Mouse (Mus musculus): ENCODE measurements around the gene Elp5.
"Not testable (repeated sequence)": the region's sequence is repeated elsewhere in the genome, so short reads cannot be mapped to it uniquely, and the experiment has no call there.

Elp5 gene

DNA sequence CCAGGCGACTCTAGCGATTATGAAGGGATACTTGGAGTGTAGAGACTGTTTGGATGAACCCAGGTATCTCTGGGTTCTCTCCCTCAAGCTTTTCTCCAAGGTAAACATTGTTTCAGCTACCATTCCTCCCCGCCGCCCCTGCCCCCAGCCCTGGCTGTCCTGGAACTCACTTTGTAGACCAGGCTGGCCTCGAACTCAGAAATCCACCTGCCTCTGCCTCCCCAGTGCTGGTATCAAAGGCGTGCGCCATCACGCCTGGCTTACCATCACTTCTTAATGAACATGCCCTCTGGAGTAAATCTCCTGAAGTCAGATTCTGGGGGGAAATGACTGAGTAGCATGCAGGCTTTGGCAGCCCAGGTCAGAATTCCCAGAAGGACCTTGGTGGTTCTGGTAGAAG is at the start of gene Elp5:
Gene Elp5 (minus strand): TSS at position 293 of the 400 bp plus-strand sequence.
- no peak for DNase-seq (ENCODE audit: low read depth, low spot score)

DNA sequence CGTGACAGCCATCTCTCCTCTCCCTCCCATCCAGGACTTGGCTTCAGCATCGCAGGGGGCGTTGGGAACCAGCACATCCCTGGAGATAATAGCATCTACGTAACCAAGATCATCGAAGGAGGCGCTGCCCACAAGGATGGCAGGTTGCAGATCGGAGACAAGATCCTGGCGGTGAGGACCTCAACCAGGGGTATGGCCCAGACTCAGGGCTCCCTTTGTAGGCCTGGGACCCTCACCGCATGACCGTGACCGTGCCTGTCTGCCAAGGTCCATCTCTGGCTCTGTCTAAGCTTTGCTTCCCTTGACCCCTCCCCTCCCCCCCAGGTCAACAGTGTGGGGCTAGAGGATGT is 49.0 kb upstream of the Elp5 start:
- DNase-seq (ENCODE audit: low read depth, low spot score), result no peak

DNA sequence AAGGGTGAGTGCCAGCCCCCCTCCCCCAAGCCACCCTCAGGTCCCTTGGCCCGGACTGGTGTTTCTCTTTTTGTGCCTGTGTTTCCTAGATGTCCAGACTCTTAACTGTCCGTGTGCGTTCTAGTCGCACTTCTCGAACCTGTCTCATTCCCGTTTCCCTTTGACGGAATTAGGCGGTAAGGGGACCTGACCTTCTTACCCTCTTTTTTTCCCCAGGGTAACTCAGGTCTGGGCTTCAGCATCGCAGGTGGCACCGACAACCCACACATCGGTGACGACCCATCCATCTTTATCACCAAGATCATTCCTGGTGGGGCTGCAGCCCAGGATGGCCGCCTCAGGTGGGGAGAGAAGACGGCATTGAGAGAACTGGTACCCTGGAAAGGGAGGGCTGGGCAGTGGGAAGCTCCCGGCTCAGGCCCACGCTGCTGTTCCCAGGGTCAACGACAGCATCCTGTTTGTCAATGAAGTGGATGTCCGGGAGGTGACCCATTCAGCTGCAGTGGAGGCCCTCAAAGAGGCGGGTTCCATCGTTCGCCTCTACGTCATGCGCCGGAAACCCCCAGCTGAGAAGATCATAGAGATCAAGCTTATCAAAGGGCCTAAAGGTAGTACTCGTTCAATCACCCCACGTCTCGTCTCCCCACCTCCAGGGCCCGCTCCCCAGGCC is 48.5 kb upstream of the Elp5 start:
- DNase-seq (ENCODE audit: low read depth, low spot score), result no peak

DNA sequence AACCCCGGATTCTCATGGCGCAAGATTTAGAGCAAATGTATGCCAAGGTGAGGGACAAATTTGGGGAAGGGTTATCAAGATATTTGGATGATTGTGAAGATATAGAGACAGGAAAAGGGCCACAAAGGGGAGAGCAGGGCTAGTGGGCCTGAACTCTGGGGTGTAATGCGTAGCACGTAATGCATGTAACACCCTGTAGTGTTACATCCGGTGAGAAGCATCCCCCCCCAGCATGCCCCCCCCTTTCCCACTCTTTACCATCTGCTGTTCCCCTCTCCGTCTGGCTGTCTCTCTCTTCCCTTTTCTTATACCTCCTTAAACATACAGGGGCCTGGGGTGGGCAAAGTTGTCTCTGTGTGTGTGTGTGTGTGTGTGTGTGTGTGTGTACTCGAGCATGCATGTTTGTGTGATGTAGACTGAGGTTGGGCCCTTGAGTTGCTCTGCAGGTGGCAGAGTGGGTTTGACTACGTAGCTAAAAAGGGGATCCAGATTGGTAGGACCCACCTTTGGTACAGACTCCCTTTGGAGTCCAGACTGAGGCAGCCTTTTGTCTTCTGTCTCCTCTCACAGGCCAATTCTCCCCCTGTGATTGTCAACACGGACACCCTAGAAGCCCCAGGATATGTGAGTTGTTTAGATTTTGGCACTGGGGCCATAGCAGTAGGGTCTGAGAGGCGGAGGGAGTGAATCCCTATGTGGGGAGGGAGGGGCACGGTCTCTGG is 47.7 kb upstream of the Elp5 start:
- no peak for DNase-seq (ENCODE audit: low read depth, low spot score)

DNA sequence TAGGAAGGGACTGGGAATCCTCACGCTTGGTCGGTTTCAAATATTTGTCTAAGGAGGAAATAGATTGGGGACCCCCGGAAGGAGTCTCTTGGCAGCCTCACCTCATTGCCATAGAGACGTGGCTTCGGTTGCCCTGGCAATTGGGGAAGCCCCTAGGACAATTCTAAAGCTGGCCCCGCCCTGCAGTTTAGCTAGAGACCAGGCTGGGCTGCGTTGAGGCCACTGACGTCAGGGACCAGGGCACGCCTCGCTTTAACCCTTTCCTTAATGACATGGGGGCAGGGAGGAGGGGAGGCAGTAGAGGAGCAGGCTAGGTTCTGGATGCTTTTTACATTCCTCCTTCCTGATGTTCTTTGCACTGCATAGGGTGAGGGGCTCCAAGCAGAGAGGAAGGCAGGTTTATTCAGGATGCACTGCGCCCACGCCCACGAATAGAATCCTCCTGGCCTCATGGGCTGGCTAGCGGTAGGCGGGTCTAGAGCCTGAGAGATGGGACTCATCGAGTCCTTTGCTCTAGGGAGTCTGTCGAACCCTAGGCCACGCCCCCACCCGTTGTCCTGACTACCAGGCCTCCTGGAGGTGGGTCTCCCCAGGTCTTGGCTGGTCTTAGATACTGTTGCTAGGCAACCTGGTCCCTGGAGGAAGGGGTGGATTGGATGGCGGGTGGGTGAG is 46.9 kb upstream of the Elp5 start:
- DNase-seq (ENCODE audit: low read depth, low spot score), result no peak

DNA sequence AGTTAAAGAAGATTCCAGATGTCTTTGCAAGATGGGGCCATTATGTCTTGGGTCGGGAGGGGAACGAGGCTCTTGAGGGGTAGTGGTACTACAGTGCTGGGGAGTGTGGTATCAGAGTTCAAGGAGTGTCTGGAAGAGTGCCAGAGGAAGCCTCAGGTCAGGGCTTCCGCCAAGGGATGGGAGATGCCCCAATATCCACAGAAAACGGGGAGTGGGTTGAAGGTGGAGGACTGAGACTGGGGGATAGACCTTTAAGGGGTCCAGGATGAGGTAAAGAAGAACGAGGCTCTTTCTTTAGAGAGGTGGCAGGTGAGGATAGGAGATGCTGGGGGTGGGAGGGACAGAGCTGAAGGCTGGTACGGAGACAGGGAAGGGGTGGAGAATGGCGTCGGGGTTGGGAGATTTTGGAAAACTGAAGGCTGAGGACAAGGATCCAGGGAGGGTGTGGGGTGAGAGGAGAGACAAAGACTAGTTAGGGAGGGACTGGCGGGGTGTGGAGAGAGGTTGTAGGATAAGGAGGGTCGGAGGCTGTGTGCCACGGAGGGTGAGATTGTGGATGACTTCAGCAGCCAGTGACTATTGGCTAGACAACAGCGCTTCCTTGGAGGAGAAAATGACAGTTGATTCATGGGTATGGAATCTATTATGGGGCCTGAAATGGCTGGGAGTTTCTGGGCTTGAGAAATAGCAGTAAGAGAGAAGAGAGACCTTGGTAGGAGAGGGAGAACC is 46.2 kb upstream of the Elp5 start:
- DNase-seq (ENCODE audit: low read depth, low spot score), result no peak

DNA sequence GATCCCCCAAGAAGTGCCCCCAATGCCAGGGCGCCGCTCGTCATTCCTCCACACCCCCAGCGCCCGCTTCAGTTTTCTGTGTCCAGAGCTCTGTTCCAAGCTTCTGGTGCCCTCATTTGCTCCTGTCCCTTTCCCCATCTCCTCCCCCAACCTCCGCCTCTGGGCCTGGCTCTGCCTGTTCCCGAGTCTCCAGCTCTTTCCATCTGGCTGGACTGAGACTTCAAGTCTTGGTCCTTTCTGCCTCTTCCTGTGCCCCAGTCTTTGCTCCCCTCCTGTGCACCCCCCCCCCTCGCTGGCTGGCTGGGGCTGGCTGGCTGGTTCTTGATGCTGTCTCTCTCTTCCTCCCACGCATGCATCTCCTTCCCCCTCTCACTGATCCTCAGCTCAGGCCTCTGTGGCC is 45.1 kb upstream of the Elp5 start:
- no peak for DNase-seq (ENCODE audit: low read depth, low spot score)

DNA sequence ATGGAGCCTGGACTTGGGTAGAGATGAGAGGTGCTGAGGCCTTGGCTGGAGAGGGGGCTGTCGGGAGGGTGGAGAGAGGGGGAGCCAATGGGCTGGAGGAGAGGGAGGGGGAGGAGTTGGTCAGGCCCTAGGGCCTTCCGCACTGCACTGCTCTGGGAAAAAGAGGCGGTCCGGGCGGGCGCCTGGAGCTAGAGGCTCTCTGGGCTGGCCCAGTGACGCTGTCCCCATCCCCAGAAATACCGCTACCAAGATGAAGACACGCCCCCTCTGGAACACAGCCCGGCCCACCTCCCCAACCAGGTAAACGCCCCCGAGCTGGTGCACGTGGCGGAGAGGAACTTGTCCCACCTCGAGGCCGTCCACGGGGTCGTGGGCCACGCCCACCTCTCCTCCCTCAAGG is 44.4 kb upstream of the Elp5 start:
- no peak for DNase-seq (ENCODE audit: low read depth, low spot score)

DNA sequence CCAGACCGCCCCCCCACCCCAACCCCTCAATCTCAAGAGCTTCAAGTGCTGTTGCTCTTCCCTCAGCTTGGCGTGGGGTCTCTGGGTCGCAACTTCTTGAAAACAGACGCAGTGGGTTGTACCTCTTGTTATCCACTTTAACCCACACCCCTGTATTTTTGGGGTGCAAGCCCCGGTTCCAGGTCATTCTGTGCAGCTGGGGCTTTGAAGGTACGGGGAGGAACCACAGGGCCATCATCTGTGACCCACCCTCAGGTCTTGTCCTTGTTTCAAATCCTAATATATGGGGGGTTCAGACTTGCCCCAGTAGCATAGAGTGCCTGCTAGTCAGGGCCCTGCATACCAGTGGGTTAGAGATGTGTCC is 41.8 kb upstream of the Elp5 start:
- no peak for DNase-seq (ENCODE audit: low read depth, low spot score)

DNA sequence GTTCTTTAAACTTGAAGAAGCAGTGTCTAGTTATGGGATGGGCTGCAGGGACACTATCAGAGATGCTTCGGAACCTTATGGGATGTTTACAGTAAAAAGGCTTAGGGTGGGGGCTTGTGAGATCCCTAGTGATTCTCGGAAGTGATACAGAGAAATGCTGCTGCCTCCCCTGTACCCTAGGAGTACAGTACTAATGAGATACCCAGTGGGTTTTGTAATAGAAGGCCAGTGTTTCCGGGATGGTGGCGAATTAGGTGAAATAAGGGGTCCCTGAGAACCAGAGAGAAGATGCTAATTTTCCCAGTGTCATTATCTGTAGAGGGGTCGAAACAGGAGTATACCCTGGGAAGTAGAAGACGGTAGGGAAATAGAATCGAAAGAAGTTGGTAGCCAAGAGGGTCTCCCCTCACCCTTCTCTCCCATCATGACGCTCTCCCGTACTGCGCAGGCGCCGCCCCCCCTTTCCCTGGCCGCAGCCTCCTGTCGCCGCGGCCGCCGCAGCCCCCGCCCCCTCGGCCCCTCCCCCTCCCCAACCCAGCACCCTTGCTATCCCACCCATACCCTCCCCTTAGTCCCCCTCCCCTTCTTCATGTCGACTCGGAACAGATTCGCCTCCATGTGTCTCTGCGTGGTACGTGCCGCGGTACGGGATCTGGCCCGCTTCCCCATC is 41.3 kb upstream of the Elp5 start:
- DNase-seq (ENCODE audit: low read depth, low spot score), result no peak

DNA sequence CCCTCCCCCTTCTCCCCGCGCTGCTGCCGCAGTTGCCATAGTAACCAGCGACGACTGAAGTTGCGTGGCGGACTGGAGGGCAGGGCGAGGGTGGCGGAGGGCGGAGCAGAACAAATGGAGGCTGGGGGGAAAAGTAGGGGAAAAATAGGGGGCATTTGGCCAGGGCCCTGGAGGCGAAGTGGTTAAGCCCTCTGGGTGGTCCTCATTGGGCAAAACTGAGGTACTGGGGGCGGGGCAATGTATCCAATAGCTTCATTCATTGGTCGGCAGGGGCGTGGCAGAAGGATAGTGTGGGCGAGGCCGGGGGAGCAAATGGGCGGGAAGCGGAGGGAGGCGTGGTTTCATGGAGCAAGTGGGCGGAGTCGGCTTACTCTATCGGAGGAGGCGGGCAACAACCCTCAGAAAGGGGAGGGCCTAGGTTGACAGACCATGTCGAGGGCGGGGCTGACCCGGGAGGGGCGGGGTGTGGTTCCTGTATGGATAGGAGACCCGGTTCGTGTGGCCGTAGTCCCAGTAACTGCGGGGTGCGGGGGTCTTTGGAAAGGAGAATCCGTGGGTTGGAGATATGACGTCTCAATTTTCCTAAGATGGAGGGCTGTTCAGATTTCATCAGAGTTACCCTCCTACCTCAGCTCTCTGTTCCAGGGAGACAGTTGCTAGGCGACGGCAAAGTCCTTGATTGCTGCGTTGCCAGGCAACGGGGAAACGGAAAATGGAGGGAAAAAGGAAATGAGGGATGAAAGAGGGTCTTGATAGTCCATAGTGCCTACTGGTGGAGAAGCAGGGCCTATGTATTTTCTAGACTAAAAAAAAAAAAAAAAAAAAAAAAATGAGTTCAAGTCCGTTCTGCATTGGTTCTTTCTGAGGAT is 39.2 kb upstream of the Elp5 start:
- DNase-seq (ENCODE audit: low read depth, low spot score), result peak; percentile 89

DNA sequence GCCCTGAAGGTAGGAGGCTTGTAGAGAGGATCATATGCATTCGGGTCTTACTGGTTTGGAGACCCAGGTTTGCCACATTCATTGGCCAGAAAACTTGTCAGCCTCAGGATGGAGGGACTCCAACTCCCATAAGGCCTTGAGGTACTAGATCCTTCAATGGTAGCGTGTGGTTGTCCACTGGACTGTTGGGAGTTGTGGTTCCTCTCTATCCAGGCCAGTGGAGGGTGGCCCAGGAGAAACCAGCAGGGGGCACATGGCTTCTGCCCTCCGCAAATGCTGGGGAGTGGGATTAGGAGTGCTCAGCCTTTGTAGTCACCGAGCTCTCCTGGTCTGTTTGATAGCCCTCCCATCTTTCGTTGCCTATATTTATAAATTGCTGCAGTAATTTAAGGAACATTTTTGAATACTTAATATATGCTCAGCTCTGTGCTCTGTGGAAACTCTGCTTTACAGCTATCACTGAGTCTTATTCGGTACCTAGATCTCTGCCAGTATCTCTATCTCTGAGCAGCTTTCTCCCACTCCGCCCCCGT is 38.5 kb upstream of the Elp5 start:
- DNase-seq (ENCODE audit: low read depth, low spot score), result no peak

DNA sequence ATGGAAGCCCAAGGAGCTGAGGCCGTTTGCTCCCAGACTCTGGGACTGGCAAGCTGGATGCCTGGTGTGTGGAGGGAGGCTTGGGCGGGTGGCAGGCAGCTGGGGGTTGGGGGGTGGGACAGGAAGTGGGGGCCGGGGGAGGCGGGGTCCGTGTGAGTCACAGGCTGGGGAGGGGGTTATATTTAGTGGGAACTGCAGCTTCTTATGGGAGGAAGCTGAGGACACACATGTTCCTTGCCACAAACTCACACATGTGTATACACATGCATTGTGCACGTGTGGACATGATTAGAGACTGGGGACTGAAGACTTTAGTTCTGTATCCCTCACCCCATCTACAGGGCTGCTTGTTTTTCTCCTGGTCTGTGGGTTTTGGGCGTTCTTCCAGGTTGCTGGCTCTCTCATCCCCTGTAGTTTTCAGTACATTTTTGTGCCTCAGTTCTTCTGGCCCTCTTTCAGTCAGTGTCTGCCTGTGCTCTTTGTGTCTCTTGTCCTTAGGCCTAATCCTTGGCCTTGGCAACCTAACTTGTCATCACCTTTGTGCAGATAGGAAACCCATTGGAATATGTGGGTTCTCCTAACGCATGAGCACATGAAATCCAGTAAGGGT is 37.8 kb upstream of the Elp5 start:
- no peak for DNase-seq (ENCODE audit: low read depth, low spot score)

DNA sequence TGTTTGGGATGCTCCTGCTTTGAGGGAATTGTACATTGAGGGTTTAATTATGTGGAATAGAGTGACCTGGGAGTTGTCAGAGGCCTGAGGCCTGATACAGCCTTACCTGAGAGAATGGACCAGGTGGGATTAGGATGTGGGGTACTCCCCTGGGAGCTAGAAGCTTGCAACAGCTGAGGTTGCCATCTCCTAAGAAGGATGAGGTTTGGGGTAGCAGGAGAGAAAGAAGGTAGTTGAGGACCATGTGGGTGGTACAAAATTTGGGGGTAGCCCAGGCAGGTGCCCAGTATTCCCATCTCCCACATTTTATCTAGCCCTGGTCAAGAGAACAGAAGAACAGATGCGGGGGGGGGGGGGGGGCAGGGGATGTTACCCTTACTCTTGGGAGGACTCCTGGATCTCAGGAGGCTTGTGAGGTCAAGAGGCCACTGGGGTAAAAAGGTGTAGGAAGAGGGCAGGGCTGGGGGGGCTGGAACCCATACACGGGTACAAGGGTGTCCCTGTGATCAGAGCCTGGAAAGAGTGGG is 37.2 kb upstream of the Elp5 start:
- no peak for DNase-seq (ENCODE audit: low read depth, low spot score)

DNA sequence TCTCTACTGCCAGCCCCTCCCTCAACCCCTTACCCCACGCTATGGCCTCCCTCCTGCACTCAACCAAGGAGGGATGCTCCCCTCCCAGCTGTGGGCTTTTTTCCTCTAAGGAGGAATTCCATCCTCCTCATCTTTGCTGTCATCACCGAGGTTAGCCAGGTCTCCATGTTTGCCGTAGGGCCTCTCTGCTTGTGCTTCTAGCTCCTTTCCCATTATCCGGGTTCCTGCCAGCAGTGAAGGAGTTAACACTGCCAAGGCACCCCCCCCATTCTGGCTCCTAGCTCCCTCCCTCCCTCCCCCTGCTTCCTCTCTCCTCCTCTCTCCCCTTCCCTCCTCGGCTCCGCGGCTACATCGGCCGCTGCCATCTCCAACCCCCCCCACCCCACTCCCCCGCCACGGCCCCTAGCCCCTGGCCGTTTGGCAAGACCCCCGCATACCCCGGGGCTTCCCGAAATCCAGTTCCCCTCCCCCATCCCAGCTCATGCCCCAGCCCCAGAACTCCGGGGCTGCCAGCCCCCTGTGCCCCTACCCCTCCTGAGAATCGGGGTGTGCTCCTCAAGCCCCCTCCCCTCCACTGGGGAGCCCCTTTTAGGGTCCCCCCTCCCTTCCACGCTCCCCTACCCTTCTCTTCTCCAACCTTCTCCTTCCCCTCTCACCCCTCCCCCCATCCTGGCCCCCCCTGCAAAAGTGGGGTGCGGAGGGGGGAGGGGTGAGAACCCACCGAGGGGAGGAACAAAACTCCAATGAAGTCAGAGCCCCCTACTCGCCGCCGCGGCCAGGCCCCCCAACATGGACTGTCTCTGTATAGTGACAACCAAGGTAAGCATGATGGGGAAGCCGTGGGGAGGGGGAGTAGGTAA is 36.0 kb upstream of the Elp5 start:
- DNase-seq (ENCODE audit: low read depth, low spot score), result no peak

DNA sequence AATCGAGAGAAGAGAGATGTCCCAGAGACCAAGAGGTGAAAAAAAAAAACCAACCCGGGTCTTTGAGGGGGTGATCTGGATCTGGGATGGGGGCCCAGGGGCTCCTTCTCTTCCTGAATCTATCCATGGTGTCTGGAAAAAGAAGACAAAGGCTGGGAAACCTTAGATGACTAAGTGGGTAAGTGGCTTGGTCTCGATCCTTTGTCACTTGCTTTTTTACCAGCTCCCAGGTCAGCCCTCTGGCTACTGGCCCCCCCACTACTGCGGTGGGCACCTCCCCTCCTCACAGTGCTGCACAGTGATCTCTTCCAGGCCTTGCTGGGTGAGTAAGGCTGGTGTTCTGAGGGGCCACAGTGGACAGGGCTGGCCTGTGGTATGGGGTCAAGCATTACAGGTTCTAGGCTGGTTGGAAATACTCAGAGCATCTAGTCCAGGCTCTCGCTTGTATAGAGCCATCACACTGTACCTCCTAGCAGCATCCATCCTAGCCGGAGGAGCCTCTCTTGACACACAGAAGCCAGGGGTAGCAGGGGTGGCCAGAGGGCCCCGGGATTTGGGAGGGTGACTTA is 35.0 kb upstream of the Elp5 start:
- no peak for DNase-seq (ENCODE audit: low read depth, low spot score)

DNA sequence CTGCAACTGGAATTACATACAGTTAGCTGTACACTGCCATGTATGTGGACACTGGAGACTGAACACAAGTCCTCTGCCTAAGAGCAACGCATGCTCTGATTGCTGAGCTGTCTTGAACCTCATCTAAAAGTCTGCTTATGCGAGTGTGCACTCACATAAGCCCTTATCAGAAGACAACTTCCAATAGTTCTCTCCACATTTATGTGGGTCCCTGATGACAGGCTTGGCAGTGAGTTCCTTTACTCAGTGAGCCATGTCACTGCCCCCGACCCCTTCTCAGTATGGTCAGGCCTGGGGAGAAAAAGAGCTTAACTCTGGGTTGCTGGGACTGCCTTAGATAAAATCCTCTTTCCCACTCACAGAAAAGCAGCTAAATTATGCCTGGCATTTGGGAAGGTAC is 34.4 kb upstream of the Elp5 start, which contains the start of gene Dlg4:
Gene Dlg4 (plus strand): TSS at position 274 of the 400 bp plus-strand sequence.
- no peak for DNase-seq (ENCODE audit: low read depth, low spot score)

DNA sequence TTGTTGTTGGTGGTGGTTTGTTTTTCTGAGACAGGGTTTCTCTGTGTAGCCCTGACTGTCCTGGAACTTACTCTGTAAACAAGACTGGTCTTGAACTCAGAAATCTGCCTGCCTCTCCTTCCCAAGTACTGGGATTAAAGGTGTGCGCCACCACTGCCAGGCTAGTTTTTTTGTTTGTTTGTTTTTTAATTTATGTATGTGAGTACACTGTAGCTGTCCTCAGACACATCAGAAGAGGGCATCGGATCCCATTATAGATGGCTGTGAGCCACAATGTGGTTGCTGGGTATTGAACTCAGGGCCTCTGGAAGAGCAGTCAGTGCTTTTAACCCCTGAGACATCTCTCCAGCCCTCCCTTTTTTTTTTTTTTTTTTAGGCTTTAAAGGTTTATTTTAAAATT is 33.9 kb upstream of the Elp5 start:
- DNase-seq (ENCODE audit: low read depth, low spot score), result not testable (repeated sequence)

DNA sequence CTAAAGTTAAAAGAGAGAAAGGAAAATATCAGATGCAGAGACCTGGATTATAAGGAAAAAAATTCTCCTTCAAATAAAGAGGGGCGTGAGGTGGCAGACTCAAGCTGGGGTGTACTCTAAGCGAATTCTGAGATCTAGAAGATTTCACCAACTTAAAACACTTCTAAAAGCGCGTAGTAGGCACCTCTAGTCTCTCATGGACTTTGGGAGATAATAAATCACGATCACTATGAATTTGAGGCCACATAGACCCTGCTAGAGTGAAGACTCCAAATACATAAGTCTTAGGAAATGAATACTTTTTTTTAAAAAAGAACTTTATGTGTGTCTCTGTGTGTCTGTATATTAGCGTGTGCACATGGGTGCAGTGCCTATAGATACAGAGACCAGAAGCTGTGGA is 33.4 kb upstream of the Elp5 start:
- no peak for DNase-seq (ENCODE audit: low read depth, low spot score)

Data from c-Kit-negative CD71-positive TER-119-positive erythroid progenitor cells, embryonic 14.5 days (primary cell).